Mouse (Mus musculus): ENCODE results near the gene Cit. TPM values are rescaled to one million over a fixed set of nuclear protein-coding genes. Genes with fewer than 3 reads are reported as not detected.

The Cit gene
- polyA plus RNA-seq, 1 experiment, result 47.3 TPM

DNA sequence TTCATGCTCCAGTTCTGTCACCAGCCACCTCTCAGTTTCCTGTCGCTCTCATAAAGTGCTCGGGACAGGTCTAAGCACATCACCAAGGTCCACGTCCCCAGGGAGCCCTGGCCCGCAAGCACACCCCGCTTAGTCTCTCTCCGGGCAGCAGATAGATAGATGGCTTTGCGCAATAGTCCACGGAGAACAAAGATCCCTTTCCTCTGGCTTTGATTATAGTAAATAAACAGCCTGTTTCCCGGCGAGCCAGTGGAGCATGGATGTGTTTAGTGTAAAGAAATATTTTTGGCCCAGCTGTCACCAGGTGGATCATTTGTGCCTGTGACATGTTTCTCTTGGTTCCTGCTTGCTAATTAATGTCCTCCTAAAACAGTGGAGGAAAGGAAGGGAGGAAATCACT, 132.2 kb downstream of the Cit start:
- H3K27ac ChIP-seq (ENCODE audit: insufficient read depth, low read length), result no peak overlapping the region
- H3K4me1 ChIP-seq (ENCODE audit: control insufficient read depth, insufficient read depth, low read length), result no peaks in the 10 kb centered on the region
- no peaks in the 10 kb centered on the region for H3K27me3 ChIP-seq (ENCODE audit: control insufficient read depth, insufficient read depth, low read length)
- DNase-seq, result no peak
- no peak for TF ChIP-seq CTCF (IDR thresholded peaks at IDR 0.05; ENCODE audit: borderline replicate concordance, insufficient read depth, low read depth, low read length)
- TF ChIP-seq POLR2A (IDR thresholded peaks at IDR 0.05; ENCODE audit: borderline replicate concordance, insufficient read depth, low read length), result no peak
- no peak overlapping the region for H3K4me3 ChIP-seq (replicated peaks; ENCODE audit: insufficient read depth, low read depth, low read length)
- 80% methylated on average over 10 of the region's 10 CpGs for WGBS

DNA sequence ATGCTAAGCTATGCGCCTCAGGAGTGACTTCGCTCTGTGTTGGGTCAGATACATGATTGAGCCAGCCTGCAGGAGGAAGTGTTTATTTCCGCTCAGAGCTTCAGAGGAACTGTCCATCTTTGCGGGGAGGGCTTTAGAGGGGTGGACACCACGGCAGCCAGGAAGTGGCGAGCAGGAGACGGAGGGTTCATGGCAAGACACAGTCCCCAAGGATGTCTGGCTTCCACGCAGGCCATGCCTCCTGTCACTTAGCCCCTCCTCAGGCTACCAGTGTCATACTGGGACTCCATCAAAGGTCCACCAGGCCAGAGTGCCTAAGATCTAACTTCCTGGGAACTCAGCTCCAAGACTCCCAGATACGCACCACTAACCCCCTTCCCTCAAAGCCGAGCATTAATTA, 132.7 kb downstream of the Cit start:
- H3K4me1 ChIP-seq (ENCODE audit: control insufficient read depth, insufficient read depth, low read length), result no peaks in the 10 kb centered on the region
- TF ChIP-seq POLR2A (IDR thresholded peaks at IDR 0.05; ENCODE audit: borderline replicate concordance, insufficient read depth, low read length) (no peak), CTCF (IDR thresholded peaks at IDR 0.05; ENCODE audit: borderline replicate concordance, insufficient read depth, low read depth, low read length) (no peak)
- DNase-seq, result no peak
- H3K27ac ChIP-seq (ENCODE audit: insufficient read depth, low read length), result no peak overlapping the region
- H3K27me3 ChIP-seq (ENCODE audit: control insufficient read depth, insufficient read depth, low read length), result no peaks in the 10 kb centered on the region
- 67% methylated on average over 10 of the region's 10 CpGs for WGBS
- H3K4me3 ChIP-seq (replicated peaks; ENCODE audit: insufficient read depth, low read depth, low read length), result no peak overlapping the region

DNA sequence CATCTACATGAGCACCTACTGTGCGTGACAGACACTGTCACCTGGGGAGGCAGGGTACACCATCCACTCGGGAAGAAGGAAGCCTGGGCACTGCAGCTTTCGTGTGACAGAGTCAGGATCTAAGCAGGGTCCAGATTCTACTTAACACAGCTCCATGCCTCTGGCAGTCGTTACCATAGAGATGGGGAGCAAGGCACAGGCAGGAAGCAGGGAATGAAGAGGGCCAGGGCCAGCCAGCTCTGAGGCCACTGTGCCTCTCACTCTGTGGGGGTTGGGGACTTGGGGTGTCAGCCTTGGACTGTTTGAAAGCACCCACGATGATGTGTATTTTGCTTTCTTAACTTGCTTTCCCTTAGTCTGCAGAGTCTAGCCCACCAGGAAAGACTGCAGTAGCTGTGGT, 133.2 kb downstream of the Cit start:
- Histone ChIP-seq H3K4me3 (replicated peaks; ENCODE audit: insufficient read depth, low read depth, low read length) (no peak overlapping the region), H3K4me1 (ENCODE audit: control insufficient read depth, insufficient read depth, low read length) (no peaks in the 10 kb centered on the region), H3K27me3 (ENCODE audit: control insufficient read depth, insufficient read depth, low read length) (no peaks in the 10 kb centered on the region), H3K27ac (ENCODE audit: insufficient read depth, low read length) (no peak overlapping the region)
- DNase-seq, result no peak
- TF ChIP-seq CTCF (IDR thresholded peaks at IDR 0.05; ENCODE audit: borderline replicate concordance, insufficient read depth, low read depth, low read length) (no peak), POLR2A (IDR thresholded peaks at IDR 0.05; ENCODE audit: borderline replicate concordance, insufficient read depth, low read length) (no peak)
- 40% methylated on average over 5 of the region's 5 CpGs for WGBS

DNA sequence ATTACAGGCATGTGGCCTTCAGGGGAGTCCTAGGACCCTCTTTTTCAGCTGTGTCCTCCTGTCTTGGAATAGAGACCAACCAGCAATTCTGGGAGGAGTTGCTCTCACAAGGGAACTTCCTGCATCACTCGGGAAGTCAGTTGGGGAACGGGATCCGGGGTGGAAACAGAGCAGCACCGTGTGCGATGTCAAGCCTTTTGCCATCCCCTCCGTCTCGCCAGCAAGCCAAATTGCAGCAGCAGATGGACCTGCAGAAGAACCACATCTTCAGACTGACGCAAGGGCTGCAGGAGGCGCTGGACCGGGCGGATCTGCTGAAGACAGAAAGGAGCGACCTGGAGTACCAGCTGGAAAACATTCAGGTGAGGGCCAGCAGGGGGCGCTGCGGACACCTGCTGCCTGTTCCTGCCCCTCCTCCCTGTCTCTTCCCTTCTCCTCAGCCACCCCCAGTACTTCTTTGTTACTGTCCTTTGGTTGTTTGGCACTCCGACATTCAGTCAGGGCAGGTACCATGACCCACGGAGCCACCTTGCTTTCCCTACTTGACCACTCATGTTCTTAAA, 134.1 kb downstream of the Cit start:
- H3K27ac ChIP-seq (ENCODE audit: insufficient read depth, low read length), result no peak overlapping the region
- no peaks in the 10 kb centered on the region for H3K27me3 ChIP-seq (ENCODE audit: control insufficient read depth, insufficient read depth, low read length)
- TF ChIP-seq CTCF (IDR thresholded peaks at IDR 0.05; ENCODE audit: borderline replicate concordance, insufficient read depth, low read depth, low read length) (no peak; the same call in 1 of the 2 replicates), POLR2A (IDR thresholded peaks at IDR 0.05; ENCODE audit: borderline replicate concordance, insufficient read depth, low read length) (no peak)
- H3K4me1 ChIP-seq (ENCODE audit: control insufficient read depth, insufficient read depth, low read length), result no peaks in the 10 kb centered on the region
- DNase-seq, result peak; percentile 41 to 44
- no peak overlapping the region for H3K4me3 ChIP-seq (replicated peaks; ENCODE audit: insufficient read depth, low read depth, low read length)
- WGBS, result 49% methylated on average over 16 of the region's 16 CpGs

DNA sequence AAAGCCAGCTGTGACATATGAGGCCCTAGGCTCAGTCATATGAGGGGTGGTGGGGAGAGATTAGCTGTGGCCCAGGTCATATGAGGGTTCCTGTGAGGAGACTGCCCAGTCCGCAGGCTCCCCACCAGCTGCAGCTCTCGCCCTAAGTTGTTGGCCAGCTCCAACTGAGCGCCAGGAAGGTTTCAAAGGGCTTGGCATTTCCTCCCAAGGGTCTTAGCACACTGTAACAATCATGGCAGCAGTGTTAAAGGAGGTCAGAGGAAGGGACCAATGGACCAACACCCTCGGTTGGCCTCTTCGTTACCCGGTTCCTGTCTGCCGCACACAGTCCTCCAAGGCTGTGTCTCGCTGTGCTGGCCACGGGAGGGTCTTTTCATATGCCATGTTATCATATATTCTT, 135.5 kb downstream of the Cit start:
- no peak for DNase-seq
- WGBS, result 86% methylated on average over 9 of the region's 9 CpGs
- Histone ChIP-seq H3K27me3 (ENCODE audit: control insufficient read depth, insufficient read depth, low read length) (no peaks in the 10 kb centered on the region), H3K4me3 (replicated peaks; ENCODE audit: insufficient read depth, low read depth, low read length) (no peak overlapping the region), H3K4me1 (ENCODE audit: control insufficient read depth, insufficient read depth, low read length) (no peaks in the 10 kb centered on the region), H3K27ac (ENCODE audit: insufficient read depth, low read length) (no peak overlapping the region)
- TF ChIP-seq CTCF (IDR thresholded peaks at IDR 0.05; ENCODE audit: borderline replicate concordance, insufficient read depth, low read depth, low read length) (no peak), POLR2A (IDR thresholded peaks at IDR 0.05; ENCODE audit: borderline replicate concordance, insufficient read depth, low read length) (no peak)

DNA sequence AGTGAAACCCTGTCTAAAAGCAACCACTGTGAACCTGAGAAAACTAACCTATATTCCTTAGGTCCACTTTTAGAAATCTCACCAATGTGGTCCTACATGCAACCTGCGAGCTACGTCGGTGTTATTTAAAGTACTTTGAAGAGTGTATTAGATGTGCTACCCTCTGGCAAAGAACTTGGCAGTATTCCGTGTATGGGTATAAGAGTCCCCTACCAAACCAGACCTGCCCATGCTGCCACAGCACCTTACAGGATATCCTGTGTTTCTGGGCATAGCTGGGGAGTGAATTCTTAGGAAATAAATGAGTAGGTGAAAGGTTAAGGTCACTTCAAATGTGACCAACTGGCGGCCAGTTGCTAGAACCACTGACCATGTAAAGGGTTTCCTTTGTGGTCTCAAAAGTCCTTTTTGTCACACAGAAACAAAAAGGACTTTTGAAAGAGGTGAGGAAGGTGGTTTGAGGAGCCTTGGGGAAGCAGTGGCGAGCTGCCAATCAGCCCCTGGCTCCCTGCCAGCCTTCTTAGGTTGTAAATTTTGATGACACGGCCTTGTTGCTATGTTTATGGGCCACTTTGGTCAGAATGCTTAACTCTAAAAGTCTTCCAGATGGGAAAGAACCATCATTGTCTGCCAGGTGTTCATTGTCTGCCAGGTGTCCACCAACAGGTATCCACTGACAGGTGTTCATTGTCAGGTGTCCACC, 137.7 kb downstream of the Cit start:
- Histone ChIP-seq H3K27me3 (ENCODE audit: control insufficient read depth, insufficient read depth, low read length) (no peaks in the 10 kb centered on the region), H3K4me1 (ENCODE audit: control insufficient read depth, insufficient read depth, low read length) (no peaks in the 10 kb centered on the region), H3K4me3 (replicated peaks; ENCODE audit: insufficient read depth, low read depth, low read length) (no peak overlapping the region), H3K27ac (ENCODE audit: insufficient read depth, low read length) (no peak overlapping the region)
- TF ChIP-seq CTCF (IDR thresholded peaks at IDR 0.05; ENCODE audit: borderline replicate concordance, insufficient read depth, low read depth, low read length), result no peak
- no peak for TF ChIP-seq POLR2A (IDR thresholded peaks at IDR 0.05; ENCODE audit: borderline replicate concordance, insufficient read depth, low read length)
- DNase-seq, result peak; percentile 31 to 42
- WGBS, result 71% methylated on average over 7 of the region's 7 CpGs

DNA sequence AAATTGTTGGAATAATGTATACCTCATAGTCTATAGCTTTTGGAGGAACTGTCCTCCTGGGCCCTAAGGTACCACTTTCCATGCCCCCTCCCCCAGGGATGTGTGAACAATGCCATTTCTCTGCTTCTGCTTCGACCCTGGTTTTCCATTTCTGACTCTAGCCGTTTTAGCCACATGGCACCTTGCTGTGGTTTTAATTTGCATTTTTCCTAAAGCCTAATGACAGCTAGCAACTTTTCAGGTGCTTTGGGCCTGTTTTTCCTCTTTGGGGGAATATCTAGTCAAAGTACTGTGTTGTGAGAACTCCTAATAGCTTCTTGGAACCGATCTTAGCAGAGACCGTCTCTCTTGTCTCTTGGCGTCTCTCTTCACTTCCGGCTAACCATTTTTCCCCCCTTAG, 139.3 kb downstream of the Cit start:
- no peak overlapping the region for H3K4me3 ChIP-seq (replicated peaks; ENCODE audit: insufficient read depth, low read depth, low read length)
- no peak for DNase-seq
- 93% methylated on average over 6 of the region's 6 CpGs for WGBS
- no peaks in the 10 kb centered on the region for H3K4me1 ChIP-seq (ENCODE audit: control insufficient read depth, insufficient read depth, low read length)
- H3K27ac ChIP-seq (ENCODE audit: insufficient read depth, low read length), result no peak overlapping the region
- no peak for TF ChIP-seq POLR2A (IDR thresholded peaks at IDR 0.05; ENCODE audit: borderline replicate concordance, insufficient read depth, low read length)
- TF ChIP-seq CTCF (IDR thresholded peaks at IDR 0.05; ENCODE audit: borderline replicate concordance, insufficient read depth, low read depth, low read length), result no peak
- H3K27me3 ChIP-seq (ENCODE audit: control insufficient read depth, insufficient read depth, low read length), result no peaks in the 10 kb centered on the region

DNA sequence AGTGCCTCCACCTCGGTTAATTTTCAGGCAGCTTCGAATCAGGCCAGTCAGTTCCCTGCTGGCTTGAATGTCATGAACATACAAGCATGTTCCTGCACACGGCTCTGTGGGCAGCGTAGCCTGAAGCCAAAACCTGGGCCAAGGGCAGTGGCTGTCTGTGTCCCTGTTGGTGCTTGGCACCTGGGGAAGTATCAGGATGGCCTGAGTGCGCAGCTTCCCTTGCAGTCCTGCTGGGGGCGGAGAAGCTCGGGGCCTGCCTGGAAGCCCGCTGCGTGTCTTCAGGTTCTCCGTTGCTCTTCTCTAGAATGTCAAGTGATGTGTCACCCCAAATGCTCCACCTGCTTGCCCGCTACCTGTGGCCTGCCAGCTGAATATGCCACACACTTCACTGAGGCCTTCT, 140.0 kb downstream of the Cit start:
- DNase-seq, result peak; percentile 38 to 60
- H3K4me3 ChIP-seq (replicated peaks; ENCODE audit: insufficient read depth, low read depth, low read length), result no peak overlapping the region
- WGBS, result 59% methylated on average over 11 of the region's 11 CpGs
- TF ChIP-seq CTCF (IDR thresholded peaks at IDR 0.05; ENCODE audit: borderline replicate concordance, insufficient read depth, low read depth, low read length), result no peak
- TF ChIP-seq POLR2A (IDR thresholded peaks at IDR 0.05; ENCODE audit: borderline replicate concordance, insufficient read depth, low read length), result no peak
- no peak overlapping the region for H3K27ac ChIP-seq (ENCODE audit: insufficient read depth, low read length)
- no peaks in the 10 kb centered on the region for H3K27me3 ChIP-seq (ENCODE audit: control insufficient read depth, insufficient read depth, low read length)
- no peaks in the 10 kb centered on the region for H3K4me1 ChIP-seq (ENCODE audit: control insufficient read depth, insufficient read depth, low read length)
